Mouse (Mus musculus) lung, adult 2 months (tissue): ENCODE measurements at regions not wholly inside any gene's neighbourhood (a gene's known extent, or its start where the extent isn't known, plus 50 kb on each side); places are given as distances from the start of the nearest gene placed in this dataset.

Experiments
- DNase-seq: peaks from one replicate; pipeline ENCODE4 v3.0.0; 2022
- H3K4me1 ChIP-seq: fragments of 200-500 bp; 2 replicates; pipeline ENCODE4 v1.6.1; 2011; ENCODE audit warnings: low read length; ENCODE audit not compliant: control insufficient read depth, insufficient read depth
- H3K4me3 ChIP-seq: fragments of 200-500 bp; replicated peaks from 2 replicates; pipeline ENCODE3; 2011; ENCODE audit warnings: low read depth, mild to moderate bottlenecking, control low read depth, low read length; ENCODE audit errors: extremely low read depth
- CTCF ChIP-seq: fragments of 200-500 bp; IDR thresholded peaks from 2 replicates; pipeline ENCODE4 v1.5.1; 2011; ENCODE audit warnings: mild to moderate bottlenecking, low read length, control low read depth; ENCODE audit not compliant: insufficient read depth
- POLR2A ChIP-seq: fragments of 200-500 bp; IDR thresholded peaks from 2 replicates; pipeline ENCODE4 v1.6.1; 2011; ENCODE audit warnings: low read depth, mild to moderate bottlenecking, control low read depth, low read length, borderline replicate concordance; ENCODE audit errors: extremely low read depth
- WGBS: fragments of 180-500 bp; shearing (Covaris S2); methylation state at CpG from one replicate; pipeline ENCODE4 v1.1.7; 2018; 5-methylcytosine and 5-hydroxymethylcytosine counted together

DNA sequence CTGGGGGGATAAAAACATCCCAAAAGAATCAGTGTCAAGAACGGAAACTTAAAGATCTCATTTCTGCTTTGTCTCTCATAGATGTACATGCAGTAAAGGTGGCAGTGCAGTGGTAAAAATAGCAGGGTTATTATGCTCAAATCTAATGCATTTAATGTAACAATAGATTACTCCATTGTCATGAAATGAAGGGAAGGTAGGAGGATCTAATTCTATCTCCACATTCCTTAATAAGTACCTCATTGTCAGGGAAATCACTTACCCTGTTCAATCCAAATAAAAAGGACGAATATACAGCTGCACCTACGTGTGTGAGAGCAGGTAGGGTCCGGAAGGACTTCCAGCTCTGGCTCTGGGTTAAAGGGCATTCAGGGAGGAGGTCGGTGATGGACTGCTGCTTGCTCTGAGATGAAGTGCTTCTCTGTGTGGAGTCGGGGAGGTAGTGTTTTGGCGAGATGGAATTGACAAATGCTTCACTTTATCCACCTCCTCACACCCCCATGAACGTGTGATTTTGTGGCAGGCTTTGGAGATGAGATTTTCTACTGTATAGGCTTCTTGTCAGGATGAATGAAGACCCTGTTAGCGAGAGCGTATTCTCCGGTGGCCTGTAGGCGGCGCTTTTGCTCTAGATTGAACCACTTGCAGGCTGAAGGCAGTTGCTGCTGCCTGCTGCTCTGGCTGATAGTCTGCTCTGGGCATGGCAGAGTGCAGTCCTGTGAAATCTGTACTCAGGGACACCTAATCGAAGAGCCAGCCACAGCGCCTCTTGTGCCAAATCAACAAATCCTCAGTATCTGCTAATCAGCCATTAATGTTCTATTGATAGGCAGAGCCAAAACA lies 424.5 kb downstream of the Igsf11 start:
- WGBS = 24% methylated on average over 15 of the region's 15 CpGs
- TF ChIP-seq POLR2A = no peak
- no peak for TF ChIP-seq CTCF
- no peak overlapping the region for H3K4me3 ChIP-seq
- DNase-seq = no peak
- no peaks in the 10 kb centered on the region for H3K4me1 ChIP-seq

DNA sequence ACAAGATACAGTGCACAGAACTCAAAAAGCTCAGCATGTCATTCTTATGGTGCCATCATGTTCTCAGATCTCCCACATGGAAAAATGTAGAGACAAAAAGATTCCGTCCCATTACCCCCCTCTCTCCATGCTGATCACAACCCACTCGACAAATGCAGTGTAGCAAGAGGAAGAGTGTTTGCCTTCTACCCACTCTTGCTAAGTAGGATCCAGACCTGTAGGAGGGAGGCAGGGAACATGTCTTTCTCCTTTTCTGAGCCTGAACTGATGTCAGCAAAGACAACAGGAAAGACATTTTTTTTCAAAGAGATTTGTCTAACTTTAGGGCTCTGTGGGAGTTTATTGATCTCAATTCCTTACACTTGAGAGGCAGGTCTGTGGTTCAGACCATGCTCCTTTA lies 433.2 kb downstream of the Igsf11 start:
- Histone ChIP-seq H3K4me1 (no peaks in the 10 kb centered on the region), H3K4me3 (no peak overlapping the region)
- TF ChIP-seq CTCF (no peak), POLR2A (no peak)
- 72% methylated on average over 2 of the region's 2 CpGs for WGBS
- DNase-seq = no peak

DNA sequence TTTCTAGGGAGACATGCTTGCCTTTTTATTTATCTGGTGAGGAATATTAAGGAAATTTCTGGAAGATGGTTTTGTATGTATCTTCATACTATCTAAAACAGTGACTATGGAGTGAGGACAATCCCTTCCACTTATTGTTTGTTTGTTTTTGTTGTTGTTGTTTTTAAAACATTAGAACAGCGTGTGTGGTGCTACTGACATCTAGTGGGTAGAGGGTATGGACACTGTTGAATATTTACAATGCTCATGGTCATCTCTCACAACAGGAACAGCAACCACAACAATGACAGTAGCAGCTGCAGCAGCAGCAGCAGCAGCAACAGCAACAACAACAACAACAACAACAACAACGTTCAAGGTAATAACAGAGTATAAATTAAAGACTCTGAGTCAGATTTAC lies 471.2 kb downstream of the Igsf11 start:
- no peak for TF ChIP-seq CTCF
- no peak for TF ChIP-seq POLR2A
- 64% methylated on average over 2 of the region's 2 CpGs for WGBS

DNA sequence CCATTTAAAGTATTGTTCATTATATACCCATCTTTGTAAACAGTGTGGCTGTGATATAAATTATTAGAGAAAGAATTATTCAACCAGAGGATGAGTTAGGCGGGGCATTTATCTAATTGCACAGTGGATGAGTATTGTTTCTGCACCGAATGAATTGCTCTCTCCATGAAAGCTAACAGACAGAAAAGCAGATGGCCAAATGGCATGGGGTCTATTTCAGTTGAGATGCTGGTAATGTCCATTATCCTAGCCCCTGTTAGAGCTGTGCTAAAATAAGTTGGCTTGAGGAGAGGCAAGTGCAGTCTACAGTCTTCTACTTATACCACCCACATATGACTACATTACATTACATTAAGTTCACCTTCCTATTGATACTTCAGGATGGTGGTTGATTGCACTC lies 475.8 kb downstream of the Igsf11 start:
- no peaks in the 10 kb centered on the region for H3K4me1 ChIP-seq
- no peak overlapping the region for H3K4me3 ChIP-seq
- TF ChIP-seq POLR2A = no peak
- no peak for TF ChIP-seq CTCF
- no peak for DNase-seq
- WGBS = 81% methylated on average over 2 of the region's 2 CpGs

More for the DNA sequence above, 471.2 kb downstream of the Igsf11 start:
- no peak for DNase-seq
- Histone ChIP-seq H3K4me1 (no peaks in the 10 kb centered on the region), H3K4me3 (no peak overlapping the region)

DNA sequence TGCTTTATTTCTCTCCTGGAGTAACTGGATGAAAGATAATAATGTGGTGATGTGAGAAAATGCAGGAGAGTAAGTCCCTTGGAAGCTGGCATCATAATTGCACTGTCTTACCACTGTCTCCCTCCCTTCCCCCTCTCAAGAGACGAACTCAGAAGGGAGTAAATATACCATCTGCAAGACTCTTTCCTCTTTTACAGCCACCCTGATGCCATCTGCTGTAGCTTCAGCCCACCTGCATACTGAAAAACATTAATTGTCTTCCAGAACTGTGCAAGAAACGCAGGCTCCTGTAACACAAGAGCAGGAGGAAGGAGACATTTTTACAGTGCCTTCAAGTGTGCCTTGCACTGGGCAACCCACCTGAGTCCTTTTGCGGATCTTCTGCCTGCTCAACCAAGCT lies 482.1 kb downstream of the Igsf11 start:
- 69% methylated on average over 3 of the region's 3 CpGs for WGBS
- no peak for DNase-seq
- TF ChIP-seq POLR2A (no peak), CTCF (no peak)
- Histone ChIP-seq H3K4me3 (no peak overlapping the region), H3K4me1 (no peaks in the 10 kb centered on the region)

DNA sequence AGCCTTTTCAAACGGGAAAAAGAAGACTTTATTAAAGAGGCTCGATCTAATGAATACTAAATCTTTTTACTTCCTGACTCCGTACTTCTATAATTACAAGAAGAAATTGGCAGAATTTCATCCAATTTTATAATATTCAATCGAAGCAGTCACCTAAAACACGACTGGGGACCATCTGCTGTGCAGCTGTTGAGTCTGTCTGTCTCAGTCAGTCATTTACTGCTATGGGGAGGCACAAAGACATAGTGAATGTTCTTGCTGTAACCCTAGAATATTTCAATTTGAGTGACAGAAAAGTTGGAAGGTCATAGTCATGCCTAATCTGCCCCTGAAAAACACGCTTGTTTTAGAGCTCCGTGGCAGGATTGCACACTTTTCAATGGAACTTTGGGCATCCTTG lies 487.5 kb downstream of the Igsf11 start:
- Histone ChIP-seq H3K4me3 (no peak overlapping the region), H3K4me1 (no peaks in the 10 kb centered on the region)
- WGBS = 71% methylated on average over 7 of the region's 7 CpGs
- DNase-seq = no peak
- TF ChIP-seq CTCF (no peak), POLR2A (no peak)

DNA sequence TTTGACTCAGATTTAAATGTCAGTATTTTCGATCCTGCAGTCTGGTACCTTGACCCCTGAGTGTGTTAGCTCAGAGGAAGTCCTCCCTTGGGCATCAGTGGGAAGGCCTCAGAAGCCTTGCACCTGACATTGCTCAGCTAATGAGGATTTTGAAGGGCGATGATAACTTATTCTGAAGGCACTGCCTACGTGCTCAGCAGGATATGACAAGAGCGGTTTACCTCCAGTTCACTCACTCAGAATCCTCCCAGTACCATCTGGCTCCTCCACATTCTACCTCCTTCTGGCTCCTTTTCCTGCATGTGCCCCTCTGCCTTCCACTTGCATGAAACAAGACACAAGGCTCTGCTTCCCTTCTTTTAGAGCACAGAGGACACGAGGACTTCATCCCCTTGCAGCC lies 497.5 kb downstream of the Igsf11 start:
- no peak for DNase-seq
- Histone ChIP-seq H3K4me3 (no peak overlapping the region), H3K4me1 (no peaks in the 10 kb centered on the region)
- 69% methylated on average over 5 of the region's 5 CpGs for WGBS
- no peak for TF ChIP-seq CTCF
- no peak for TF ChIP-seq POLR2A

DNA sequence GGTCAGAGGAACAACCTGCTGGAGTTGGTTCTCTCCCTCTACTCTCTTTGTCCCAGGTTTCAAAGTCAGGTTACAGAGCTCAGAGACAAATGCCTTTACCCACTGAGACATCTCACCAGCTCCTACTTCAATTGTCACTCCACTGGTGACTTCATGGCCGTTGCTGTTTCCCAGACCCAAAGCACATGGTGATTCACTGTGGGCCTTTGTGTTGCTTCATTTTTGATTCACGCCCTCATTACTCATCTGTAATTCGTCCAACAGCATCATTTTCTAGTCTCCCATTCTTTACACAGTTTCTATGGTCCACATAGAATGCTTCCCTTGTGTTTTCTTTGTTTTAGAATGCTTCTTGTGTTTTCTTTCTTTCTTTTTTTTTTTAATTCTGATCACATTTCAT lies 498.2 kb downstream of the Igsf11 start:
- no peak for DNase-seq
- TF ChIP-seq CTCF (no peak), POLR2A (no peak)
- no peaks in the 10 kb centered on the region for H3K4me1 ChIP-seq
- no peak overlapping the region for H3K4me3 ChIP-seq
- WGBS = 64% methylated on average over 3 of the region's 3 CpGs

DNA sequence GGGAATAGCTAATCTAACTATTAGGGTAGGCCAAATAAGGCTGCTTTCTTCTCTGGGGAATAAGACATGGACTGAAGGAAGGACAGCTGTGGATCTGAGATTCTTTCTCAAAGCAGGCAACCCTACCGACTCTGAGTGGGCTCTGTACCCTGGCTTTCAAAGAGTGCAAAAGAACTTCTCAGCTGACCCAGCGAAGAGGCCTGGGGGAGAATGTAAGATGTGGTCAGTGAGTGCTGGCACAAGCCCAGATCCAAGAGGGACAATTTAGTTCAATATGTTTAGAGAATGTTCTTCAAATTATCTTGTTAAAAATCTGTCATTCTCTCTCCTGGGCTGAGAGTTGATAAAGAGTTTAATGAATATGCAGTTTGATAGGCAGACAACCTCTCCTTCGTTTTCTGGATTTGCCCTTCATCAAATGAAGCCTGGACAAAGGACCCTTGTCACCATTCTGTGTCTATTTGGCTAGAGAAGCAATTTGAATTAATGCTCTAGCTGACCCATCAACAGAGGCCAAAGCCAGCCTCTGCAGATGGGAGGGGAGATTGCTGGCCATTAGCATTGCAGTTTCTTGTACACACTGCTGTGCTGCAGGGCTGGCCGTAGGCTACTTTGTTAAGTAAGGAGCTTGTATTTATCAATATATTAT lies 509.8 kb downstream of the Igsf11 start:
- TF ChIP-seq POLR2A (no peak), CTCF (no peak)
- H3K4me3 ChIP-seq = no peak overlapping the region
- H3K4me1 ChIP-seq = no peaks in the 10 kb centered on the region
- WGBS = 57% methylated on average over 4 of the region's 4 CpGs
- DNase-seq = no peak

DNA sequence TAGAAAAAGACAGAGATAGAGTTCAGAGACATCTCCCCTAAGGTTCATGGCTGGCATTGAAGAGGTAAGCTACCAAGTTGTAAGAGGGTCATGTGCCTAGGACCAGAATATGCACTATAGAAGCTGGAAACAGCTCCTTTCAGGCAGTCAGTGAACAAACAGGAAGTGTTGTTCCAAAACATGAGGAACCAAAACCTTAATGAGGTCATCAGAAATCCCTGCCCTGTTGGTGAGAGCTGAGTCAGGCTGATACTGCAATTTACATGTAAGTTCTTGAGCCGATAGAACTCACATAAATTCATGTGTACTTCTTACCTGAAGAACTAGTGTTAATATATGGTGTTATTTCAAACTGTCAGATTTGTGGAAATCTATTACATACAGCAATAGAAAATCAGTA lies 539.1 kb downstream of the Igsf11 start:
- H3K4me1 ChIP-seq = no peaks in the 10 kb centered on the region
- WGBS = 89% methylated on average over 1 of the region's 1 CpGs
- no peak overlapping the region for H3K4me3 ChIP-seq
- no peak for DNase-seq
- TF ChIP-seq POLR2A (no peak), CTCF (no peak)
